Mouse (Mus musculus) CD4-positive helper T cell, adult 2 months (primary cell): ENCODE measurements around the gene Scyl2.
A peak's percentile ranks its signal among the peaks of the same experiment; 100 is the strongest.
"Not testable (repeated sequence)": the region's sequence is repeated elsewhere in the genome, so short reads cannot be mapped to it uniquely, and the experiment has no call there.

Experiments
- DNase-seq: peaks from one replicate; pipeline ENCODE4 v3.0.0-alpha.2; 2012; ENCODE audit warnings: low read depth, missing footprints, low spot score

Scyl2 gene

DNA sequence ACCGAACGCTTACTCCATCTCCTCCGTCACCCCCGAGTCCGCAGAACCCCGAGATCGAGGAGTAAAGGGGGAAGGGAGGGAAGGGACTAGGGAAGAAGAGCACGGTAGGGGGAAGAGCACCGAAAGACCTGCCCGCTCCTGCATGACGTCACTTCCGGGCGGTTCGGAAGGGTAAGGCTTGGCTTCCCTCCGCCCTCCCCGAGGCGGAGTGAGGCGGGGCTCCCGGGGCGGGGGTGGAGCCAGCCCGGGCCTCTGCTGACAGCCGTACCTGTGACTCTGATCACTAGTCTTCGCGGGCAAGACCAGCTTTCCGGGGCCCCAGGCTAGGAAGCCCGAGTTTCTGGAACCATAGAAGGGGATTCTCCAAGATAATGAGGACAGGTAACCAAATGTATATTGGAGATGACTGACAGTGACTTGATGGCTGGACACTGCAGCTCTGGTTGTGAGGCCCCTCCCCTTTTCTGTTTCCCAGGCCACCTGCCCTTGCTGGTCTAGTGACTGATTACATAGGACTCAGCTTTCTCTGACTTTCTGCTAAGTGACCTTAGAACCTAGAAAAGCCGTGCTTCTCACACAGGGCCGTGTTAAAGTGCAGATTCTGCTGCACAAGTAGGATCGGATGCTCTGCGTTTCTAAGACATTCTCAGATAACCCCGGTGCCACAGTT, at the start of gene Scyl2:
Scyl2 (minus strand) TSS at position 147 of the 670 bp plus-strand sequence.
- peak; percentile 96 for DNase-seq

DNA sequence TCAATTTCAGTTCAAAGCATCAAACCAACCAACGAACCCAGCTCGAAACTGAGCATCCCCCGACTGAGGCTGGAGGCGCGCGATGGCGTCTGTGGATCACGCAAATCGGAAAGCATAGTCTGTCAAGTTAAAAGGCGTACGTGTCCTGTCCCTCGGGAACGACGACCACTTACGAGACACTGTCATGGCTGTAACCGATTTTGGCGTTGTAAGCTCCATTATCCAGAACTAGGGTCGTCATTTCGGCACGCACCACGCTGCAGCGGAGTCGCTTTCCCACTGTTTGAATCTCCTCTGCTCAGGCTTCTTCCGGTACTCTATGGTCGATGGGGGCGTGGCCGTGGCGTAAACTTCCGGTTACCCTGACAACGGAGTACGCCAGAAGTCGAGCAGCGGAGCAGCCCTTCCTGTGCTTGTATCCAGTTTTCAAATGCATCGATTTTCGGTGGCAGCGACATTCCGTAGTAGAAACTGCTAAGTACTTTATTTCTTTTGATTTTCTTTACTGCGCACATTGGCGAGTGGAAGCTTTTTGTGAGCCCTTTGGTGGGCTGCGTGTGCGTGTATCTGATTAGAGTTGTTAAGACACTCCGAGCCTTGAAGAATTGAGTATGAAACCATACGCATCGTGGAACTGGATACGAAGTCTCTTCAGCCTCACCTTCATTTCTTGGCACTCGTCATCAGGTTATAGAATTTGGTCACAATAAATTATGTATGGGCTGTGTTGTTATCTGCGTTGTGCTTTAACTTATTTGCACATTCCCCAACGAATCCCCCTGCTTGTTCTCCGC, 46.1 kb upstream of the Scyl2 start, which contains the start of gene Actr6:
Actr6 (minus strand) TSS at position 295 of the 794 bp plus-strand sequence.
- DNase-seq = peak; percentile 95

DNA sequence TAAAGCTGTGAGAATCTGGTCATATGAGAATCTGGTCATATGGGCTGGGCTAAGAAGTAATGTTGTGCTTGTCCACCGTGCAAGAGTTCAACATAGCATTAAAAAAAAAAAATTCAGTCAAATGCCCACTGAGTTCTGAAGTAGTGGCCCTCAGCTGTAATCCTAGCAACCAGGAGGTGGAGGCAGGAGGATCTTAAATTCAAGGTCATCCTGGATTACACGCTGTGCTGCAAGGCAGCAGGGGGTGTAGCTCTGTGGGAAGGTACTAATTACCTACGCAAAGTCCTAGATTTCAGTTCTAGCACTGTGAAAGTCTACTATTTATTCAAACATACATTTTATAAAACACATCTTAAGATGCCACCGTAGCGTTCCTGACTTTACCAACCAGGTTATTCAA, 45.3 kb upstream of the Scyl2 start:
- DNase-seq = peak; percentile 20

DNA sequence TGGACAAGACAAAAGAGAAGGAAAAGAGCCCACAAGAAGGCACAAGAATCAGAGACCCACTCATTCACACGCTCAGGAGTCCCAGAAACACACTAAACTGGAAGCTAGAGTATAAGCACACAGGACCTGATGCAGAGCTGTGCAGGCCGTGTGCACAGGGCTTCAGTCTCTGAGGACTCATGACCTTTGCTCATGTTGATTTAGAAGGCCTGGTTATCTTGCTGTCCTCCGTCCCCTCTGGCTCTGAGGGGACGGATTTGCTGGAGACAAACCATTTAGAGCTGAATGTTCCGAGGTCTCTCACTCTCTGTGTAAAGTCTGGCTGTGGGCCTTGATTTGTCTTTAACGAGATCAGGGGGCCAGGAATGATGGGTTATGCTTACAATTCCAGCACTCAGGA, 44.3 kb upstream of the Scyl2 start:
- no peak for DNase-seq

DNA sequence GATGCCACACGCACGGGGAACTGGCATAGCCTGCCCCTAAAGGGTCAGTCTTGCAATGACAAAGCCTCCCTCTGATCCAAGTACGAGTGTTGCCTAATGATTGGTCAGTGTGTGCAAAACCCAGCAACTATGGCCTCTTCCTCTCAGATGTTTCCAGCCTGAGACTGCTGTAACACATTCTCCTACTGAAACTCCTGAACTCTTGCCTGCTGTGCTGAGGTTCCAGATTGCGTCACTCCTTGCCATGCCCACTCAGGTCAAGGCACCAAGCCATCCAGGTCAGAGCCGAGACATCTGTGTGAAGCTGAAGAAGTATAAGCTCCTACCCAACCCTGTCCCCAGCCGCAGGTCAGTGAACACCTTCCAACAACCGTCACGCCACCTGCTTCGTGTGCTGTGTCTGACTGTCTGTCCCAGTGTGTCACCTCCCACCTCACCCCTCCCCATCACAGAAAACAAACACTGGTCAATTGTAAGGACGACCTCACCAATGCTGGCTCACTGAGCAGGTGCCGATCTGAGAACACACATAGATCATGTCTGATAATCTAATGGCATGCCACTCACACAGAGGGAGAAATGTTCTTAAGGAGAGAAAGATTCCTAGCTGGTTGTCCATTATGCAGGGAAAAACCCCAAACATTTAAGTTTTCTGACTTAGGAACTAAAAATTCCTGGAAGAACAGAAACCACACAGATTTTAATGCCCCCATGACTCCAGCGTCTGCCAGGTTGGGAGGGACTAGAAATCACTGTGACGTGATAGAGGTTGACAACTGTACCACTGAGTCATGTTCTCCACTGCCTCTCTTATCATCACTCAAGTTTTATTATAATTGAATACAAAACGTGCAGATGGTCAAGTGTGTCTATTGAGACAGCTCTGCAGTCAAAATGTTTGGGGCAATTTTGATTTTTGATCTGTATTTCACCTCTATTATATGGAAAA, 36.4 kb upstream of the Scyl2 start:
- DNase-seq = no peak

DNA sequence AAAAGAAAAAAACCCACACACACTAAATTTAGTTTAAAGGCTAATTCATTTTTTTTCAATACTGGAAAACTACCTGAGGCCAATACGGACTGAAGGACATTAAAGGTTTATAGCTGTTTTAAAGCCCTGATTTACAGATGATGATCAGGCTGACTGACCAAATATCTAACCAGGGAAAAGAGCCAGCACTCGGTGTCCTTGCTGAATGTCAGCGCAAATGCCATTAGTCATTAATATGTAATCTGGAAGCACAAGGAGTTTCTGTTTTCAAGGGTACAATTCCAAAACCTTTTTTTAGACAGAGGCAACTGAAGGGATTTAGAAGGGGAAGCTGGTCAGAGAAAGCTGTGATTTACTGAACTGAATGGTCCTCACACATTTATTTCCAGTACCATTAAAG, 34.7 kb upstream of the Scyl2 start:
- DNase-seq = no peak

DNA sequence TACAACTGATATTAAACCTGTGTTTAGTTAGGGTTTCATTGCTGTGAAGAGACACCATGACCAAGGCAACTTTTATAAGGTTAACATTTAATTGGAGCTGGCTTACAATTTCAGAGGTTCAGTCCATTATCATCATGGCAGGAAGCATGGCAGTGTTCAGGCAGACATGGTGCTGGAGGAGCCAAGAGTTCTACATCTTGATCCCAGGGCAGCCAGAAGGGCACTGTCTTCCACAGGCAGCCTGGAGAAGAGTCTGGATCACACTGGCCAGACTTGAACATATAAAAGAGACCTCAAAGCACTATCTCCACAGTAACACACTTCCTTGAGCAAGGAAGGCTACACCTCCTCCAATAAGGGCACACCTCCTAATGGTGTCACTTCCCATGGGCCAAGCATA, 34.2 kb upstream of the Scyl2 start:
- no peak for DNase-seq

DNA sequence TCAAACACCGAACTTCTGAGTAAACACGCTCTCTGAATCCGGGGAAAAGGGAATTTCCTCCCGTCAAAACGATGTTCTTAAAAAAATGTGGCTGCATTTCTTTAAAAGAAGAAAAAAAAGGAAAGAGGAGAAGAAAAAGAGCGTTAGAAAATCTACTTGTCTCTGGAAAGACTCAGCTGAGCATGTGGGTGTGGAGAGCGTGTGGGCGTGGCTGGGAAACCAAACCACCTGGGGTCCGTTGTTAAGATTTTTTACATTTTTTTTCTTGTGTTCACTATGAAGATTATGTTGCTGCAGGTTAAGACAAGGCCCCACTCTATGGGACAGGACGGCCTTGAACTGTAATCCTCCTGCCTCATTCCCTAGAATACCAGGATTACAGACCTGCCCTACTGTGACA, 28.8 kb upstream of the Scyl2 start:
- DNase-seq = no peak

DNA sequence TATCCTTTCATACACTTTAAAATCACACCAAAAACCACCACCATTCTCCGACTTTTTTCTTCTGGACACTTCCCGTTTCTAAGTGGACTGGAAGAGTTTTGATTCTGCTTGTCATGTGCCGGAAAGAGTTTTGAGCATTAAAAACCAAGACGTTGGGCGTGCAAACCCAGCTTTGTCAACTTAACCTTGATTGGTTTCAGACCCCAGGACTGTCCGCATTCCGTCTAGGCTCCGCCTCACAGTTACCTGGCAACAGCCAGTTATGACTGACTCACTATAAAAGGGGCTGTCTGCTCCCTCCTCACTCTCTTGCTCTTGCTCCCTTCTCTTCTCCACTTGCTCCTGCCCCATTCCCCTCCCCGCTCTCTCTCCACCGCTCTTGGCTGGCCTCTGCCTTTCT, 22.6 kb upstream of the Scyl2 start:
- DNase-seq = no peak

DNA sequence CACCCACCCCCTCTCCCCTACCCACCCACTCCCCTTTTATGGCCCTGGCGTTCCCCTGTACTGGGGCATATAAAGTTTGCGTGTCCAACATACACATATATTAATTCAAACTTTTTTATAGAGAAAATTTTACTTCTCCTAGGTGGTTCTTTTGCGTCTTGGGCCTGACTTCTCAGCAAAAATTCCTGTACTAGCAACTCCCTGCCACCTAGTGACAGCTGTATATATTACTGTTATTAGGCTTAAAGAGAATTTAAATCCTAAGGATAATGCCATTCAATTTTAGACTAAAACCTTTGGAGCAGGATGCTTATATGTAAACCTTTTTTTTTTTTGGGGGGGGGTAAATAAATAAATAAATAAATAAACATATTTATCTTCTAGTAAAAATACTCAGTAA, 21.3 kb upstream of the Scyl2 start:
- no peak for DNase-seq

DNA sequence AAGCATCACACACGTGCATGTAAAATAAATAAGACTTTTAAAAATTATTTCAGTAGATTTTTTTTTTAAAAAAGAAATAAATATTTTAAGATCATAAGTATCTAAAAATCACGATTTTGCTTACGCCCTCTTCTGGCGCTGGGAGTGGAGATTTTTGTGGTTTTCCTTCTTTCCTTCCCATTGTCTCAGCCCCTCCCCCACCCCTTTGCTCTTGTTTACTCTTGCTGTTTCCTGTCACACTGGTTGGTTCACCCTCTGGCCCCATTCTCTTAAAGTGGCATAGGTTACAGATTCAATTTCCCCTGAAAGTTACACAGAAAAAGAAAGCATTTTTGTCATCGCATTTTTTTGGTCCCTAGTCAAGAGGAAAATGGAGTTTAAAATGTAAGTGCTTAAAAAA, 17.0 kb upstream of the Scyl2 start:
- peak; percentile 82 for DNase-seq

DNA sequence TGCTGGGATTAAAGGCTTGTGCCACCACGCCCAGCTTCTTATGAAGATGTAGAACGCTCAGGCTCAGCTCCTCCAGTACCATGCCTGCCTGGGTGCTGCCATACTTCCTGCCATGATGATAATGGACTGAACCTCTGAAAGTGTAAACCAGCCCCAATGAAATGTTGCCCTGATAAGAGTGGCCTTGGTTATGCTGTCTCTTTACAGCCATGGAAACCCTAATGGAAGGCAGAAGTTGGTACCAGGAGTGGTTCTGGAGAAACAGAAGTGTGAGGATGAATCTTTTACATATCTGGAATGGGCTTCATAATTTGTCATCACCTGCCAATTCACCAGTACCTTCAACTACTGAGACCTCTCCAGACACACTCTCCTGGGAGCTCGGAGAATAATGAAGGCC, 11.9 kb upstream of the Scyl2 start:
- no peak for DNase-seq

DNA sequence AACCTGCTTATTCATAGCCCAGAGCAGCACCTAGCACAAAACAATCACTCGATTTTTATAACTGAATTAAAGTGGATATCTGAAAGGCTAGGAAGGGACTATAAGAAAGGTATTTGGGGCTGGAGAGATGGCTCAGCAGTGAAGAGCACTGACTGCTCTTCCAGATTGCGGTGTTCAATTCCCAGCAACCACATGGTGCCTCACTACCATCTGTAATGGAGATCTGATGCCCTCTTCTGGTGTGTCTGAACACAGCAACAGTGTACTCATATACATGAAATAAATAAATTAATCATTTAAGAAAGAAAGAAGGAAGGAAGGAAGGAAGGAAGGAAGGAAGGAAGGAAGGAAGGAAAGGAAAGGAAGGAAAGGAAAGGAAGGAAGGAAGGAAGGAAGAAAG, 10.2 kb upstream of the Scyl2 start:
- not testable (repeated sequence) for DNase-seq

DNA sequence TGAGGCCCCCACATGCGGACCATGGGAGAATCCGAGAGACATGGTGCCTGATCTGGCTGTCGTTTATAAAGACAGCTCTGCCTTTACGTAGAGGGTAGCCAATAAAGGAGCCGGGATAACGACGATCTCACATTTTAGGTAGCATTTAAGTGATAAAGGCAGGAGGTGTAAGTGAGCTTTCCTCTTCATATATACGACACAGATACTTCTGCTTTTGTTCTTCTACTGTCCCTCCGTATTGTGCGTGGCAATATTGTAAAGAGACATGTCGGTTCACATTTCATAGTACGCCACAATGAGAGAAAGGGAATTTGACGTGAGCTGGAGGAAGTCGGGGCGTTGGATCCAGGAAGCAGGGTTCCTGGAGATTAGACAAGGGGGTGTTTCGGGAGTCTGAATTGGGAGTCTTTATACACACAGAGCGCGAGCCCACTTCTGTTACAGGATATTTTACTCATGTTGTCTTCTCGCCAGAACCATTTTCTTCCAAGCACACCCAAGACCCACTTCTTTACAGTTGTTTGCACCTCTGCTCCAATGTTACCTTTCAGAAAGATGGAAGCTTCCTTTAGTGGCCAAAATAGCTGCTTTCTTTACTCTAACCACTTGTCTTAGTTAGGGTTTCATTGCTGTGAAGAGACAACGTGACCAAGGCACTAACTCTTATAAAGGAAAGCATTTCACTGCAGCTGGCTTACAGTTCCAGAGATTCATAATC, 9.3 kb upstream of the Scyl2 start:
- DNase-seq = no peak

DNA sequence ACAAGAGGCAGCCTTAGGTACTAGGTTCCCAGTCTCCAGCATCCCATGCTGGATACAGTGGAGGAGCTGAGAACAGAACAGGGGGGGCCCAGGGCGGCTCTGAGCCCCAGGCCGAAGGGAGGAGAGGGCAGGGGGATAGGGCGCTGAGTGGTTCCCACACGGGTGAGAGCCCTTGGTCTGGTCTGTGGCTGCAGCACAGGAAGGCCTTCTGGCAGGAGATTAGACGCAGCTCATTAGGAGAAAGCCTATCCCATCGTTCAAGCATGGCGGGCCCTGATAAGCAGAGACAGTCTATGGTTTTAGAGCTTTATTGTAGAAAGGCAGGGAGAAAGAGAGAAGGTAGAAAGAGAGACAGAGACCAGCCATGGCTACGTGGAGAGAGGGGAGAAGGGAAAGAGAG, 3.9 kb upstream of the Scyl2 start:
- no peak for DNase-seq

DNA sequence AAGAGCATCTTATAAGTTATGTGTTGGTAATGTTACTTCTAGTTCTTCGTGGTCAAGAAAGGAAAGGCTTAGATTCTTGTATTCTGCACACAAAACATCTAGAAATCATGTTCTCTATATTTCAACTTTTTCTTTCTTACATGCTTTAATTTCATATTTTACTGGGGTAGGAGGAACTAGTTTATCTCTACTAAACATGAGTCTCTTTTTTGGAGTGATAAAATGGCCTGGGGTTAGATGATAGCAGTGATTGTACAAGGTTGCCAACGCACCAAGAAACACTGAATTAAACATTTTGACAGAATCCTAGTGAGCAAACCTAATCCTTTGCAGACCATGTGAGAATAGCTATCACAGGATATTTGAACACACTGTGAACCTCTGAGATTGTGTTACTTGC, 1.4 kb upstream of the Scyl2 start:
- DNase-seq = no peak

DNA sequence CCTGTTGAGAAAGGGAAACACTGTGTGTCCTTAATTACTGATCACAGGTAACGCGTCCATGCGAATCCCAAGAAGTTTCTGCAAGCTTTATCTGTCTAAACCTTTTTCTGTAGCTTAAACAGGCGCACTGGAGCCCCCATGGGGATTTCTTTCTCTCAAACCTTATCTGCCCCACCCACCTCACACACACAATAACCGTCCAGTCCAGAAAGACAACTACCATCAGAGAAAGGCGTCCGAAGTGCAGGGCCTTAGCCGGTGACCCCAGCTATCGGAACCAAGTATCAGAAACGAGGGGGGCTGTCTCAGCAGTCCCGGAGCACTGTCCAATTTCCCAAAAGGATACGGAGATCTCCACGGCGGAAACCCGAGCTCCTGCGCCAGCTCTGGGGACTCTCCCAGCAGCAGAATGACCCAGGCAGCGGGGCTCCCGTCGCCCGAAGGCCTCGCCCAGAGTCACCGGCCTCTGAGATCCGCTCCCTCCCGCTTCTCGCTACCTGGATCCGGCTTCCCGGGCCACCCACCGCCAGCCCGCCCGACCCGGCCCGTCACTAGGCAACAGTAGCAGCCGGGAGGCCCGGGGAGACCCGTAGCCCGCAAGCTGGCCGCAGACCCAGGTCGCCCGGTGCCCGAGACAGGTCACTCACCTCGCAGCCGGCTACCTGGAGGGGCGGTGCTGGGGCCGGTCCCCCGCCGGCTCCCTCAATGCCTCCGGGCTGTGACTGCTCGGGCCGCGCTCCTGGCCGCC, 520 bp downstream of the Scyl2 start:
- DNase-seq = no peak

DNA sequence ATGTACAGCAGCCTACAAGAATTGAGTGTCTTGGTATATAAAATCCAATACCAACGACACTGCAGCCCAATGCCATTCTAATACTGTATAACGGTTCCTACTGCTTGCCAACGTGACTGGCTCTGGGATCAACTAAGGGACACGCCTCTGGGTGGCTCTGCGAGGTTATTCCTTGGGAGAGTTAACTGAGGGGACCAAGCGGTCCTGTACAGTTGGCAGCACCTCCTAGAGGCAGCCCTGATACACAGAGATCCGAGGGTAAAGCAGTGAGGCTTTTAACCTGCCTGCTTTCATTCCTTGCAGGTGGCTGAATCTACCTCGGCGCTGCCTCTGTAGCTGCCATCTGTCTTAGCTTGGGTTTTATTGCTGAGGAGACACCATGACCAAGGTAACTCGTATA, 3.1 kb downstream of the Scyl2 start:
- DNase-seq = no peak

DNA sequence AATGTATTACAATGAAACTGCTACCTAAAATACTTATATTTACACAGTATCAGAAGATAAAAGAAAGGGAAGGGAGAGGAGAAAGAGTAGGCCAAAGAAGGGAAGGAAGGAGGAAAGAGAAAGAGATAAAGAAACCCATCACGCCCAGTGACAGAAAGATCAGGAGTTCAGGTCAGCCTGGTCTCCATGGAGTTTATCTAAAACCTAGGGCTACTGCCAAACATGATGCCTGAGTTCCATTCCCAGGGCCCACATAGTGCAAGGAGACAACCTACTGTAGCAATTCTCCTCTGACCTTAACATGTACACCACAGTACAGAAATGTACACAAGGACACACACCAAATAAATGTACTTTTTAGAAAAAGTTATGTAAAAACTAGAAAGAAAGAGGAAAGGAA, 3.9 kb downstream of the Scyl2 start:
- no peak for DNase-seq

DNA sequence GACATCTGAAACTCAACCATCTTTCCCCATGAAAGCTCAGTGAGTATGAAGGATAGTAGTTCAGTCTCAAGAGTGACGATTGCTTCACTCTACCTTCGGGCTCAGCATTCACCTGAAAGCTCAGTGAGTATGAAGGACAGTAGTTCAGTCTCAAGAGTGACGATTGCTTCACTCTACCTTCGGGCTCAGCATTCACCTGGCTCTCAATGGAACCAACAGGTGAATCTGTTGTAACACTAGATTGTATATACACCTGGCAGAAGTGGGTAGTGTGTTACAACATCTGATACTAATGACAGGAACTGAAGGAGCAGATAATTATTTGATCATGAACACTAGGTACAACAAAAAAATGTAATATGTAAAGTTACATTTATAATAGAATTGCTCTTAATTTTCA, 4.4 kb downstream of the Scyl2 start:
- no peak for DNase-seq

DNA sequence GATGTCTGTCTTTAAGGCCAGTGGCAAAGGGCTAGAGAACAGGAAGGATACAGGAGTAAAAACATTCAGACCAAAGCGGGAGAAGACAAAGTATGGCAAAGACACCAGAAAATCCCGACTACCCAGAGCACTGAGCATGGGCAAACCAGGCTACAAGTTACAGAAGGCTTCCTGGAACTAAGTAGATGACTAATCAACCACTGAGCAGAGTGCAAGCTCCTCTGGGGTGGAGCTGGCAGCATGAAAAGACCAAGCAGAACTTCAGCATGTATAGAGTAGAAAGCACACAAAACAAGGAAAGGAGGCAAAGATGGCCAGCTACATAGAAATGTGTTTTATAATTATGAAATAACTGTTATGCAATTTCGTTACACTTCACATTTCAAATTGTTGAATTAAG, 5.6 kb downstream of the Scyl2 start:
- no peak for DNase-seq
